Mouse (Mus musculus) ES-E14 (cell line): Measurements from ENCODE around the gene Setx. TPM values are rescaled to one million over a fixed set of nuclear protein-coding genes. Genes with fewer than 3 reads are reported as not detected.
"Not testable (repeated sequence)": the region's sequence is repeated elsewhere in the genome, so short reads cannot be mapped to it uniquely, and the experiment has no call there.

Experiments
- DNase-seq: peaks from one replicate; pipeline ENCODE4 v3.0.0-alpha.2; 2013; ENCODE audit warnings: low read depth, low spot score
- H3K27ac ChIP-seq: 2 replicates; pipeline ENCODE4 v1.5.1; 2012; ENCODE audit warnings: low read depth, mild to moderate bottlenecking, low read length, moderate library complexity, mixed read lengths; ENCODE audit not compliant: poor library complexity, insufficient read depth, severe bottlenecking
- H3K36me3 ChIP-seq: 2 replicates; pipeline ENCODE4 v1.6.1; 2012; ENCODE audit warnings: mild to moderate bottlenecking, low read length, moderate library complexity, mixed read lengths; ENCODE audit not compliant: control insufficient read depth, poor library complexity, insufficient read depth, severe bottlenecking
- H3K4me1 ChIP-seq, 2 experiments: fragments of 150-350 bp in 1 of 2; sonication (generic) in 1 of 2; 2 replicates each; pipeline ENCODE4 v1.6.1; 2012; ENCODE audit warnings: low read length in 2 of 2, mild to moderate bottlenecking in 1 of 2, mixed read lengths in 1 of 2; ENCODE audit not compliant: control insufficient read depth in 2 of 2, insufficient read depth in 2 of 2, poor library complexity in 1 of 2
- H3K4me3 ChIP-seq, 2 experiments: fragments of 150-350 bp in 1 of 2; sonication (generic) in 1 of 2; 2 replicates each; pipeline ENCODE4 v1.5.1; 2012; ENCODE audit warnings: low read length in 2 of 2, low read depth in 1 of 2, mild to moderate bottlenecking in 1 of 2, mixed read lengths in 1 of 2; ENCODE audit not compliant: insufficient read depth in 1 of 2, poor library complexity in 1 of 2, severe bottlenecking in 1 of 2
- H3K9ac ChIP-seq: 2 replicates; pipeline ENCODE4 v1.6.1; 2012; ENCODE audit warnings: low read depth, mild to moderate bottlenecking, low read length, mixed read lengths; ENCODE audit not compliant: poor library complexity, insufficient read depth, severe bottlenecking
- H3K9me3 ChIP-seq: fragments of 150-350 bp; sonication (generic); 2 replicates; pipeline ENCODE4 v1.6.1; 2012; ENCODE audit warnings: low read depth, mild to moderate bottlenecking, low read length; ENCODE audit not compliant: control insufficient read depth, insufficient read depth
- CHD2 ChIP-seq: IDR thresholded peaks from 2 replicates; pipeline ENCODE4 v1.6.1; 2014; ENCODE audit warnings: mild to moderate bottlenecking, low read depth, low read length, inconsistent platforms
- HCFC1 ChIP-seq: IDR thresholded peaks from 2 replicates; pipeline ENCODE4 v1.6.1; 2012; ENCODE audit warnings: low read length, inconsistent platforms, borderline replicate concordance; ENCODE audit not compliant: insufficient read depth
- MAFK ChIP-seq: IDR thresholded peaks from 2 replicates; pipeline ENCODE4 v1.6.1; 2014; ENCODE audit warnings: mild to moderate bottlenecking, low read depth, low read length, inconsistent platforms; ENCODE audit not compliant: insufficient read depth
- ZC3H11A ChIP-seq: IDR thresholded peaks from 2 replicates; pipeline ENCODE4 v1.6.1; 2012; ENCODE audit warnings: low read depth, mild to moderate bottlenecking, inconsistent platforms, low read length, borderline replicate concordance
- ZNF384 ChIP-seq: IDR thresholded peaks from 2 replicates; pipeline ENCODE4 v1.6.1; 2012; ENCODE audit warnings: low read depth, low read length, inconsistent platforms
- in situ Hi-C, 2 experiments: fragments of 600-800 bp; cut with MboI; formaldehyde crosslinking; loops; one replicate each; pipeline ENCODE4 v1.15.1; 2025; ENCODE audit warnings: low sequenced_read_pairs in 2 of 2, inconsistent platforms in 1 of 2; ENCODE audit not compliant: unreplicated experiment in 2 of 2
- total RNA-seq: library from RNA; depleted of rRNA; stranded (reverse); fragments of 300-350 nt; gene quantifications from 2 replicates; pipeline ENCODE4 v1.2.3, GENCODE M21; 2012

Setx gene
- total RNA-seq, 1 experiment, result 123 TPM

- Histone ChIP-seq H3K9ac (no peak overlapping the region), H3K4me3 (peak overlapping the region in 1 of 2 experiments; percentile 17; a peak in 1 of 4 replicates), H3K36me3 (no peaks in the 10 kb centered on the region), H3K27ac (peak overlapping the region; percentile 97), H3K4me1 (peaks cover 6 to 10% of the 10 kb centered on the region in 2 experiments), H3K9me3 (no peaks in the 10 kb centered on the region)
- DNase-seq, result peak; percentile 56
- no peak for TF ChIP-seq HCFC1
- no peak for TF ChIP-seq ZNF384
- TF ChIP-seq ZC3H11A, result no peak
- TF ChIP-seq CHD2, result no peak
- no peak for TF ChIP-seq MAFK
- in situ Hi-C loops, result no loop called here
Observed at GRCm38 (mm10) chr2:29097465-29097864, 26.5 kb upstream of the Setx start.

GRCm38 (mm10) chr2:29097955-29098354 lies 26.0 kb upstream of the Setx start:
- H3K4me1 ChIP-seq, H3K9ac ChIP-seq, in situ Hi-C loops, H3K9me3 ChIP-seq, H3K36me3 ChIP-seq, DNase-seq: not testable (repeated sequence)
- Histone ChIP-seq H3K4me3 (peak overlapping the region in 1 of 2 experiments; percentile 17; a peak in 1 of 4 replicates), H3K27ac (peak overlapping the region; percentile 97; the same call in 1 of the 2 replicates)
- peak; percentile 88 for TF ChIP-seq MAFK
- TF ChIP-seq CHD2, result peak; percentile 45; the same call in 1 of the 2 replicates

- no peak for DNase-seq
Observed at GRCm38 (mm10) chr2:29098786-29099185, 25.2 kb upstream of the Setx start.

GRCm38 (mm10) chr2:29099646-29100045 lies 24.3 kb upstream of the Setx start:
- Histone ChIP-seq H3K27ac (peak overlapping the region; percentile 97), H3K4me3 (peak overlapping the region; percentile 66 to 76), H3K36me3 (no peaks in the 10 kb centered on the region), H3K9ac (peak overlapping the region; percentile 92), H3K4me1 (peaks cover 6 to 12% of the 10 kb centered on the region in 2 experiments), H3K9me3 (no peaks in the 10 kb centered on the region)
- in situ Hi-C loops, result no loop called here
- TF ChIP-seq ZC3H11A, result no peak
- no peak for DNase-seq

More at GRCm38 (mm10) chr2:29098786-29099185, 25.2 kb upstream of the Setx start:
- no peak for TF ChIP-seq HCFC1
- no peak for TF ChIP-seq ZC3H11A
- peak overlapping the region; percentile 34; the same call in 1 of the 2 replicates for H3K9ac ChIP-seq
- 0 out of 4 replicates have a peak overlapping the region, but pooled peaks of 1 of the 2 experiments have one; percentile 39 for H3K4me3 ChIP-seq
- H3K9me3 ChIP-seq, result no peaks in the 10 kb centered on the region
- H3K27ac ChIP-seq, result peak overlapping the region; percentile 86
- H3K4me1 ChIP-seq, result peaks cover 6 to 10% of the 10 kb centered on the region in 2 experiments
- in situ Hi-C loops, result no loop called here
- no peaks in the 10 kb centered on the region for H3K36me3 ChIP-seq

GRCm38 (mm10) chr2:29100822-29101534 lies 23.0 kb upstream of the Setx start:
- Histone ChIP-seq H3K9ac (peak overlapping the region; percentile 74; the same call in 1 of the 2 replicates), H3K27ac (peak overlapping the region; percentile 97), H3K9me3 (no peaks in the 10 kb centered on the region), H3K4me1 (peaks cover 5 to 6% of the 10 kb centered on the region in 2 experiments; a peak in 3 of 4 replicates), H3K36me3 (no peaks in the 10 kb centered on the region), H3K4me3 (no peak overlapping the region)
- TF ChIP-seq ZC3H11A, result no peak
- TF ChIP-seq MAFK, result peak; percentile 50; the same call in 1 of the 2 replicates
- no peak for TF ChIP-seq HCFC1
- no peak for TF ChIP-seq CHD2
- peak; percentile 95 for TF ChIP-seq ZNF384
- in situ Hi-C loops, result no loop called here
- no peak for DNase-seq

GRCm38 (mm10) chr2:29102416-29103377 lies 21.3 kb upstream of the Setx start:
- H3K4me3 ChIP-seq, H3K9ac ChIP-seq, H3K4me1 ChIP-seq, H3K9me3 ChIP-seq, H3K27ac ChIP-seq, H3K36me3 ChIP-seq, DNase-seq, in situ Hi-C loops: not testable (repeated sequence)
